Mouse (Mus musculus): Measurements from ENCODE around the gene Wnt8b.

GRCm38 (mm10) chr19:44447927-44448326, 45.3 kb upstream of the Wnt8b start:
- TF ChIP-seq CTCF (IDR thresholded peaks at IDR 0.05; ENCODE audit: insufficient read depth, low read length) (no peak), POLR2A (IDR thresholded peaks at IDR 0.05; ENCODE audit: borderline replicate concordance, extremely low read depth, low read depth, low read length) (no peak)

All from lung, adult 2 months (tissue).